Mouse (Mus musculus) adrenal gland, postnatal 14 days (tissue): ENCODE results near the gene Vamp1. TPM values are rescaled to one million over a fixed set of nuclear protein-coding genes. Genes with fewer than 3 reads are reported as not detected.

Experiments
- DNase-seq: peaks from one replicate; pipeline ENCODE4 v3.0.0; 2021; ENCODE audit warnings: mixed read lengths
- total RNA-seq: library from RNA; stranded (reverse); gene quantifications from 2 replicates; pipeline ENCODE4 v1.2.3, GENCODE M21; 2021

Vamp1 gene
- total RNA-seq, 1 experiment from 2014 or later: 31.8 TPM

GRCm38 (mm10) chr6:125213129-125213528, 2.2 kb upstream of the Vamp1 start:
- DNase-seq: no peak

GRCm38 (mm10) chr6:125213715-125214114, 1.6 kb upstream of the Vamp1 start:
- DNase-seq: no peak

- DNase-seq: peak; percentile 67
These were observed 1.5 kb downstream of the Vamp1 start for GRCm38 (mm10) chr6:125216898-125217297.

- no peak for DNase-seq
These were observed 2.5 kb downstream of the Vamp1 start for GRCm38 (mm10) chr6:125217899-125218298.

GRCm38 (mm10) chr6:125218963-125219362, 3.6 kb downstream of the Vamp1 start:
- DNase-seq: peak; percentile 72

GRCm38 (mm10) chr6:125221115-125221745, 5.9 kb downstream of the Vamp1 start:
- no peak for DNase-seq

GRCm38 (mm10) chr6:125222146-125222545, 6.8 kb downstream of the Vamp1 start:
- peak; percentile 34 for DNase-seq

GRCm38 (mm10) chr6:125222577-125222976, 7.2 kb downstream of the Vamp1 start:
- DNase-seq: no peak

- DNase-seq: no peak
These were observed 10.3 kb downstream of the Vamp1 start for GRCm38 (mm10) chr6:125225518-125226115.

- DNase-seq: no peak
These were observed 15.2 kb downstream of the Vamp1 start for GRCm38 (mm10) chr6:125230571-125230970.

GRCm38 (mm10) chr6:125231117-125232044, 16.0 kb downstream of the Vamp1 start, which contains the start of gene Tapbpl:
TSS of gene Tapbpl (minus strand) at chr6:125231860.
- peak; percentile 81 for DNase-seq

GRCm38 (mm10) chr6:125232045-125232437, 16.7 kb downstream of the Vamp1 start:
- no peak for DNase-seq

GRCm38 (mm10) chr6:125232516-125232915, 17.2 kb downstream of the Vamp1 start:
- DNase-seq: no peak

GRCm38 (mm10) chr6:125233816-125234519, 18.6 kb downstream of the Vamp1 start:
- peak; percentile 17 for DNase-seq

- no peak for DNase-seq
These were observed 19.1 kb downstream of the Vamp1 start for GRCm38 (mm10) chr6:125234520-125234828.

- DNase-seq: no peak
These were observed 21.0 kb downstream of the Vamp1 start for GRCm38 (mm10) chr6:125236341-125236740.

GRCm38 (mm10) chr6:125236782-125237181, 21.4 kb downstream of the Vamp1 start, which contains the start of gene Cd27:
TSS of gene Cd27 (minus strand) at chr6:125237010.
- DNase-seq: peak; percentile 5

- DNase-seq: peak; percentile 4
These were observed 22.1 kb downstream of the Vamp1 start for GRCm38 (mm10) chr6:125237421-125237820.

GRCm38 (mm10) chr6:125238396-125238795, 23.0 kb downstream of the Vamp1 start:
- DNase-seq: no peak

- DNase-seq: no peak
These were observed 24.2 kb downstream of the Vamp1 start for GRCm38 (mm10) chr6:125239547-125239946.

- no peak for DNase-seq
These were observed 25.3 kb downstream of the Vamp1 start for GRCm38 (mm10) chr6:125240617-125241016.

GRCm38 (mm10) chr6:125241566-125241965, 26.2 kb downstream of the Vamp1 start:
- DNase-seq: no peak
